Mouse (Mus musculus) spleen, adult 2 months (tissue): Measurements from ENCODE around the gene Pth2. TPM values are rescaled to one million over a fixed set of nuclear protein-coding genes. Genes with fewer than 3 reads are reported as not detected.

Experiments used
- DNase-seq, 2 experiments: peaks; one replicate each; pipeline versions ENCODE4 v3.0.0 to v3.0.0-alpha.2; 2012 to 2021; ENCODE audit warnings: low spot score in 2 of 2, low read depth in 1 of 2
- H3K27ac ChIP-seq: fragments of 200-500 bp; 2 replicates; pipeline ENCODE4 v1.5.1; 2012; ENCODE audit warnings: low read length, inconsistent platforms; ENCODE audit not compliant: insufficient read depth
- H3K27me3 ChIP-seq: fragments of 200-500 bp; 2 replicates; pipeline ENCODE4 v1.6.1; 2012; ENCODE audit warnings: mild to moderate bottlenecking, moderate library complexity, low read length, inconsistent platforms; ENCODE audit not compliant: control insufficient read depth, insufficient read depth
- H3K36me3 ChIP-seq: fragments of 200-500 bp; 2 replicates; pipeline ENCODE4 v1.6.1; 2012; ENCODE audit warnings: mild to moderate bottlenecking, low read length, inconsistent platforms; ENCODE audit not compliant: control insufficient read depth, insufficient read depth
- H3K4me1 ChIP-seq: fragments of 200-500 bp; 2 replicates; pipeline ENCODE4 v1.6.1; 2011; ENCODE audit warnings: inconsistent platforms; ENCODE audit not compliant: control insufficient read depth, insufficient read depth, insufficient read length
- H3K4me3 ChIP-seq: fragments of 200-500 bp; 2 replicates; pipeline ENCODE4 v1.5.1; 2011; ENCODE audit warnings: mild to moderate bottlenecking, inconsistent platforms; ENCODE audit not compliant: insufficient read depth, insufficient read length; ENCODE audit errors: extremely low read depth
- CTCF ChIP-seq: fragments of 200-500 bp; IDR thresholded peaks from 2 replicates; pipeline ENCODE4 v1.5.1; 2011; ENCODE audit warnings: mild to moderate bottlenecking, inconsistent platforms; ENCODE audit not compliant: insufficient read depth, insufficient read length, insufficient replicate concordance; ENCODE audit errors: extremely low read depth
- POLR2A ChIP-seq: fragments of 200-500 bp; IDR thresholded peaks from 2 replicates; pipeline ENCODE4 v1.6.1; 2011; ENCODE audit warnings: low read depth, low read length, inconsistent platforms
- WGBS: fragments of 180-500 bp; shearing (Covaris S2); methylation state at CpG from one replicate; pipeline ENCODE4 v1.1.7; 2018; 5-methylcytosine and 5-hydroxymethylcytosine counted together
- polyA plus RNA-seq: library from polyadenylated mRNA; depleted of rRNA; stranded (reverse); fragments of >200 nt; gene quantifications from 2 replicates; pipeline ENCODE4 v1.2.3, GENCODE M21; 2012

Pth2 gene
- polyA plus RNA-seq, 1 experiment: not detected

DNA sequence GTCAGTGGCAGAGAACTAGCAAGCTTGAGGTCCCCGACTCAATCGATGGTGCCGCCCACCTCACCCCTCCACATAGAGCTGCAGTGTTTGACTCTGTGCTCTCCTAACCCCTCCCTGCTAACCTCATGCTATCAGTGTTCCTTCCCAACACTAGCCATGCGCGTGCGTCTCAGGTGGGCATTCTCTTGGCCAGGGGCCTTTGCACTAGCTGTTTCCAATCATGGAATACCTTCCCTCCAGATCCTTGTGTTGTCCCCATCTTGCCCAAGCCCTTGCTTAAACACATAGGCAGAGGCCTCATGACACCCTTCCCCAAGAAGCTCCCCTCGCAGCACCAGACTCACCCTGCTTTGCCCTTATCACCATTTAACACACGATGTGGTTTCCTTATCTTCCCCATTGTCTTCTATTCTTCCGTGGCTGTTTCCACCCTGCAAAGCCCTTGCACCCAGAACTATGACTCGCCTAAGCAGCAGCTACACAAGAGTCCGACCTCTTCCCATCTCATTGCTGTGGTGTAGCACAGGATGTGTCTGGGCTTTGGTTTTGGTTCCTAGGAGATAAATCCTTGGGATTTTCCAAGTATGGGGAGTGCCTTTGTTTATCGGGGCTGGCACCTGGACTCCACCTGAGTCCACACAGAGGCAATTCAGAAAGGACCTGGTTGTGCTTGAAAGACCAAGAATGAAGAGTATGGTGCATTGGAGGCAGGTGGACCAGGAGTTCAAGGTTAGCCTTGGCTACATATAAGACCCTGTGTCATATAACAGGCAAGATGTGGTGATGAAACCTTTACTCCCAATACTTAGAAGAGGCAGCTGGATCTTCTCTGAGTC, 43.4 kb upstream of the Pth2 start:
- 38% methylated on average over 12 of the region's 12 CpGs for WGBS
- peak overlapping the region; percentile 15; the same call in 1 of the 2 replicates for H3K27ac ChIP-seq
- H3K36me3 ChIP-seq: peaks cover 3% of the 10 kb centered on the region
- no peak overlapping the region for H3K4me3 ChIP-seq
- H3K27me3 ChIP-seq: no peaks in the 10 kb centered on the region
- DNase-seq: no peak
- TF ChIP-seq CTCF: no peak
- no peak for TF ChIP-seq POLR2A
- H3K4me1 ChIP-seq: peaks cover 5% of the 10 kb centered on the region; the same call in 1 of the 2 replicates

DNA sequence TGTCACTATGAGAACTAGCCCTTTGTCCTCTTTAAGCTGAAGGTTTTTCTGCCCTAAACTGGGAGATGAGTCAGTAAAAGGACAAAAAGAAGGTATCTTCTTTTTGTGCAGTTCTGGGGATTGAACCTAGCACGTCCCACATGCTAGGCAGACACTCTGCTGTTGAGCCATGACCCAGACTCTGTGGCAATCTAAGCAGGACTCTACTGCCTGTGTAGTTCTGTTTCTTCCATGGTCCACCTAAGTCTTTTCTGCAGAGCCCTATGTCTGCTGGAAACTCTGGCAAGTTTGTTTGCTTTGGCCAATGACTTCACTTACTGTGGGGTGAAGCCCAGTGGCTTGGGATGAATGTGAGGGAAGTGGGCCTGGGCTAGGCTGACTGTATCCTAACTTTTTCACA, 42.4 kb upstream of the Pth2 start:
- no peak for DNase-seq
- Histone ChIP-seq H3K4me1 (peaks cover 5% of the 10 kb centered on the region; the same call in 1 of the 2 replicates), H3K27ac (no peak overlapping the region), H3K27me3 (no peaks in the 10 kb centered on the region), H3K4me3 (no peak overlapping the region), H3K36me3 (peaks cover 6% of the 10 kb centered on the region)
- no peak for TF ChIP-seq CTCF
- TF ChIP-seq POLR2A: no peak
- 88% methylated on average over 1 of the region's 1 CpGs for WGBS

DNA sequence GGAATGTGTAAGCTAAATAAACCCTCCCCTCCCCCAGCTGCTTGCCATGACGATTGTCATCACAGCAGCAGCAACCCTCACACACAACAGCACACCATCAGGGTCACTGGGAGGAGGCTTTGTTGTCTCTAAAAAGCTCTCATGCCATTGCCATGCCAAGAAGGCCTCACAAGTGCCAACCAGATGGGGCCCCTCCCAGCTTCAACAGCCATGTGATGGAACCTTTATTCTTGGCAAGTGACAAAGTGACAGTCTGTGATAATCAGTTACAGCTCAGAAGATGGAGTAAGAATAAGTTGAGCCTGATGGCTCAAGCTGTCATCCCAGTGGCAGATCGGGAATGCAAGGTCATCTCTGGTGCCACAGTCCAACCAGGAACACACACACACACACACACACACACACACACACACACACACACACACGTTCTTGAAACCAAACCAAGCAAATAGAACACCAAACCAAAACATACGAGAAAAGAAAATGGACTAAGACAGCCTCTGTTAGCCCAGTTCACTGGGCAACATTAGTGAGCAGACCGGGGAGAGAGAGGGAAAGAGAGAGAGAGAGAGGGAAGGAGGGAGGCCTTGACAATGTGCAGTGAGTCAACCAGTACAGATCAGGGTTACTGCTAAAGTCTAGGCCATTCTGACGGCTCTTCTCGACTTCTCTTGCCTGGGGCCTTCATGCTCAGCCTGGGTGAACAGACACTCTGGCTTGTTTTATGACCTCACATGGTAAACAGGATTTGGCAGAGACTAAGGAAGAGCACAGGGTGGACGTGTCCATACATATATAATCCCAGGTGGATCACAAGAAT, 40.7 kb upstream of the Pth2 start:
- WGBS: 88% methylated on average over 8 of the region's 8 CpGs
- DNase-seq: no peak
- no peak overlapping the region for H3K27ac ChIP-seq
- H3K4me3 ChIP-seq: no peak overlapping the region
- H3K27me3 ChIP-seq: no peaks in the 10 kb centered on the region
- TF ChIP-seq CTCF (no peak), POLR2A (no peak)
- peaks cover 5% of the 10 kb centered on the region; the same call in 1 of the 2 replicates for H3K4me1 ChIP-seq
- H3K36me3 ChIP-seq: peaks cover 15% of the 10 kb centered on the region

DNA sequence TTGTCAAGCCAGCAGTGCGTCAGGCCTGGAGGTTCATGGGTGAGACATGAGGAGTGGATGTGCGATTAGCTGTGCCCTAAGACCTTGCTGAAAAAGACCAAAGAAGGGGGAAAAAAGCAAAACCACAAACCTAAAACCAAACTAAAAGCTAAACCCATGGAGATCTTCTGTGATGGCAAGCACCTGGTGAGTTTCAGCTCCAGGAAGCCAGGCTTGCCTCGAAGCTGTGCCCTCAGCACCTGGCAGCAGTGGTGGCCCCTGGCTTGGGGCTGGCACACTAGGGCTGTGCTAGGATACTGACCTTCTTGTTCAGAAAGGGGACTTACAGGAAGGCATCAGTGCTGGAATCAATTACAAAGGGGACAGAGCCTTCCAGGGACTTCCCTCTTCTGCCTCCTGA, 39.5 kb upstream of the Pth2 start:
- peak overlapping the region; percentile 25; the same call in 1 of the 2 replicates for H3K27ac ChIP-seq
- no peaks in the 10 kb centered on the region; the same call in 1 of the 2 replicates for H3K4me1 ChIP-seq
- H3K4me3 ChIP-seq: no peak overlapping the region
- H3K36me3 ChIP-seq: peaks cover 20% of the 10 kb centered on the region
- TF ChIP-seq POLR2A: no peak
- no peak for TF ChIP-seq CTCF
- no peak for DNase-seq
- WGBS: 51% methylated on average over 3 of the region's 3 CpGs
- H3K27me3 ChIP-seq: no peaks in the 10 kb centered on the region

DNA sequence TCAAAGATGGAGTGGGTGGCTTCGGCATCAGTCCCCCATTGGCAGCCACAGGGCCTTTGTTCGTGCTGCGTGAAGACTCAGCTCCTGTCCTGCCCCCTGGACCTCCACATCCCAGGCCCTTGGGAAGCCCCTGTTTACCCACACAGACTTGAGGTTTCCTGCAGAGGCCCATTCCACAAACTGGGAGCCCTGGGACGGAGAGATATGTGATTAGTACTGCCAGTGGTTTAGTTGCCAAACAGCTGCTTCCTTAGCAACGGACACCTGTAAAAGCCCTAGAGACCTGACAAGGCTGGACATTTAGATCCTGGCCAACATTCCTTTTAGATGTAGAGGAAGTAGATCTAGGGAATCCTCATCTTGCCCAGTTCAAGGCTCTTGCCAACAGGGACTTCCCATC, 38.9 kb upstream of the Pth2 start:
- WGBS: 75% methylated on average over 5 of the region's 5 CpGs
- no peak overlapping the region for H3K4me3 ChIP-seq
- H3K36me3 ChIP-seq: peaks cover 22% of the 10 kb centered on the region
- no peak for DNase-seq
- no peaks in the 10 kb centered on the region; the same call in 1 of the 2 replicates for H3K4me1 ChIP-seq
- TF ChIP-seq CTCF (no peak), POLR2A (no peak)
- H3K27me3 ChIP-seq: no peaks in the 10 kb centered on the region
- no peak overlapping the region; the same call in 1 of the 2 replicates for H3K27ac ChIP-seq

DNA sequence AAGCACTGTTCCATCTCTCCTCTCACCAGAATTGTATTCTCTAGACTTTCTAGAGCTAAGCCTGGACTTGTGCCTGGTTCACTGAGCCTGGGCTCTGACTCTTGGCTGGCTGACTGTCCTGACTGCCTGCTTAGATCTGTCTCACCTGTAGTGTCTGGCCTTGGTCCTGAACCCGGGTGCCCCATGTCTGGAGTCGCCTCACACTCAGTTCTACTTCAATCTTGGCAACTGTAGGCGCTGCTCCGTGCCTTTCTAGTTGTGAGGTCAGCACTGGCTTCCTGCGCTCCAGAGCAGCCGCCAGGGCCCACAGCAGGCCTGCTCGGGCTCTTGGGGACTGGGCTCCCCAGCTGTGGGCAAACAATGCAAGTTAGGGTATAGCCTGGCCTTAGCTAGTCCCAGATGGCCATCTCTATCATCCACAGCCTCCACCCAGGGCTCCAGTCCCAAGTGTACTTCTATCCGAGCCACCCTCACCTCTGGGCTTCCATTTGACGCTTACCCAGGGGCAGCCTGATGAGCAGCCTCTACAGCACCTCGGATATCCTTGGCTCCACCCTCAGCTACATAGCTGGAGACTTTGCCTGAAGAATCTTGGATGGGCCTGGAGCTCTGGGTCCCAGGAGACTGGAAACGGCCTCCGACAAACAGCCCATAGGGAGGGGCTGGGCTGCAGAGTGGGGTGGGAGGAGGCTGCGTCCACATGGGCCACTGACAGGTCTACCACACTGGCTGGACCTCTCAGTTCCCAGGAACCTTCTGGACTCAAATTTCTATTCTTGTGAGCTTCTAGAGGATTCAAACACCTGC, 36.2 kb upstream of the Pth2 start:
- Histone ChIP-seq H3K4me1 (no peaks in the 10 kb centered on the region; the same call in 1 of the 2 replicates), H3K4me3 (no peak overlapping the region), H3K27me3 (no peaks in the 10 kb centered on the region), H3K36me3 (peaks cover 32% of the 10 kb centered on the region), H3K27ac (no peak overlapping the region)
- TF ChIP-seq POLR2A (no peak), CTCF (no peak)
- 91% methylated on average over 13 of the region's 13 CpGs for WGBS
- DNase-seq: no peak
